Mouse (Mus musculus) heart, adult 2 months (tissue): ENCODE measurements around the gene Sf1. TPM values are rescaled to one million over a fixed set of nuclear protein-coding genes. Genes with fewer than 3 reads are reported as not detected.

Experiments used
- DNase-seq, 2 experiments: peaks; one replicate each; pipeline ENCODE4 v3.0.0; 2021
- H3K27ac ChIP-seq: fragments of 200-600 bp; 2 replicates; pipeline ENCODE4 v1.8.1; 2022
- H3K27me3 ChIP-seq: fragments of 200-500 bp; 2 replicates; pipeline ENCODE4 v1.6.1; 2012; ENCODE audit warnings: mild to moderate bottlenecking, low read length, inconsistent platforms, mixed read lengths; ENCODE audit not compliant: control insufficient read depth, insufficient read depth
- H3K36me3 ChIP-seq: fragments of 200-500 bp; 2 replicates; pipeline ENCODE4 v1.6.1; 2012; ENCODE audit warnings: low read length, inconsistent platforms; ENCODE audit not compliant: control insufficient read depth, insufficient read depth
- H3K4me1 ChIP-seq: fragments of 200-500 bp; 2 replicates; pipeline ENCODE4 v1.6.1; 2011; ENCODE audit warnings: low read length; ENCODE audit not compliant: control insufficient read depth, insufficient read depth
- H3K4me3 ChIP-seq: fragments of 200-600 bp; 2 replicates; pipeline ENCODE4 v1.8.1; 2022
- H3K79me2 ChIP-seq: fragments of 200-500 bp; replicated peaks from 2 replicates; pipeline ENCODE4 v1.6.1; 2012; ENCODE audit warnings: mild to moderate bottlenecking, inconsistent platforms, low read length, moderate library complexity, mixed read lengths; ENCODE audit not compliant: control insufficient read depth, insufficient read depth
- H3K9ac ChIP-seq: fragments of 200-500 bp; 2 replicates; pipeline ENCODE4 v1.6.1; 2012; ENCODE audit warnings: low read depth, mild to moderate bottlenecking, control low read depth, inconsistent platforms, low read length, mixed read lengths
- CTCF ChIP-seq: fragments of 200-600 bp; IDR thresholded peaks from 2 replicates; pipeline ENCODE4 v1.8.1; 2022; ENCODE audit warnings: antibody characterized with exemption, mild to moderate bottlenecking, moderate library complexity
- EP300 ChIP-seq: fragments of 200-500 bp; IDR thresholded peaks from 2 replicates; pipeline ENCODE4 v1.6.1; 2011; ENCODE audit warnings: low read depth, low read length, control low read depth; ENCODE audit not compliant: insufficient read depth
- POLR2A ChIP-seq: fragments of 200-500 bp; IDR thresholded peaks from 2 replicates; pipeline ENCODE4 v1.6.1; 2011; ENCODE audit warnings: mild to moderate bottlenecking, low read depth, low read length, control low read depth; ENCODE audit not compliant: insufficient read depth
- WGBS: fragments of 180-500 bp; shearing (Covaris S2); methylation state at CpG from one replicate; pipeline ENCODE4 v1.1.7; 2018; 5-methylcytosine and 5-hydroxymethylcytosine counted together
- intact Hi-C: fragments of 180-260 bp; cut with DNase I; formaldehyde crosslinking; loops from one replicate; pipeline ENCODE4 v1.15.1; 2025
- polyA plus RNA-seq: library from polyadenylated mRNA; depleted of rRNA; stranded (reverse); fragments of >200 nt; gene quantifications from 2 replicates; pipeline ENCODE4 v1.2.3, GENCODE M21; 2012
- total RNA-seq, 2 experiments: library from RNA; stranded (reverse); gene quantifications; 2 replicates each; pipeline ENCODE4 v1.2.3; 2021

Gene Sf1
- total and polyA plus RNA-seq, 3 experiments: 58.5 to 103 (median 93.0) TPM

DNA sequence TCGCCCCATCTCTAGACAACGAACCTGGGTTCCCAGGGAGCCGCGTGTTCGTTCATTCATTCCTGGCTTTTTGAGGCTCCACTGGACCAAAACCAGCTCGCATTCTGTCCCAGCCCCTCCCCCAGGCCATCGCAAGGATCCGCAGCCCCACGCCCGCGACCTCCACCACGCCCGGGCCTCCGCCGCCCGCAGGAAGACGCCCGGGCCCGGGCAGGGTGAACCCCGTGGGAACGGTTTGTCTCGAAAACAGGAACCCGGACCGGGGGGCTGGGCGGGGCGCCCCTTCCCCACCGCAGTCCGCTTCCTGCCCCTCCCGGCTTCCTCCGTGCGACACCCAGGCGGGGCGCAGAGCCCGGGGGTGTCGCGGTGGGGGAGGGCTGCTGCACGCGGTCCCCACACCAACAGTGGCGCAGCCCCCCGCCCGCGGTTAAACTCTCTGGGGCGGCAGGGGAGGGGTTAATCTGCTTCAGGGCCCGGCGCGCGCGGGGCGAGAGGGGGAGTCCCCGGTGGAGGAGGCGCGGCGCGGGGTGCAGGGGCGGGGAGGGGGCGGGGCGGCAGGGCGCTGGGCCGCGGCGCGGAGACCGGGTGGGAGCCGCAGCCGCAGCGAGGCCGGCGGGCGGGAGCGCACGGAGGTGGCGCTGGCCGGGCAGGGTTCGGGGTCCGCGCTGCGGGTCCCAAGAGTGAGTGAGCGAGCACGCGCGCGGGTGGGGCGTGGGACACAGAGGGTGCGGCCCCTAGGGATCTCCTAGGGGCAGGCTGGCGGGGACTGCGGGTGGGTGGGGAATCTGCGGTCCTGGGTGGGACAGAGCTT, 36.0 kb downstream of the Sf1 start, which contains the start of gene Rasgrp2:
Rasgrp2 (plus strand) TSS at position 56 of the 811 bp plus-strand sequence.
- TF ChIP-seq POLR2A (no peak), EP300 (peak; percentile 51; the same call in 1 of the 2 replicates)
- peak within 1 kb of the TSS; percentile 83 for H3K9ac ChIP-seq
- peak within 1 kb of the TSS; percentile 91 for H3K27ac ChIP-seq
- 0 out of 2 replicates have a peak, but pooled peaks cover 3% of the 10 kb centered on the region for H3K36me3 ChIP-seq
- DNase-seq: peak; percentile 88 to 92
- H3K27me3 ChIP-seq: no peaks in the 10 kb centered on the region
- intact Hi-C loops: loop anchor here (2.0 kb wide), 2 partner anchors 27 to 57 kb away; no protein-coding TSS in a partner anchor
- peaks cover 4% of the 10 kb centered on the region; the same call in 1 of the 2 replicates for H3K4me1 ChIP-seq
- peak within 1 kb of the TSS; percentile 55 for H3K4me3 ChIP-seq
- H3K79me2 ChIP-seq: no peaks in the 10 kb centered on the region
- 1% methylated on average over 83 of the region's 87 CpGs for WGBS

DNA sequence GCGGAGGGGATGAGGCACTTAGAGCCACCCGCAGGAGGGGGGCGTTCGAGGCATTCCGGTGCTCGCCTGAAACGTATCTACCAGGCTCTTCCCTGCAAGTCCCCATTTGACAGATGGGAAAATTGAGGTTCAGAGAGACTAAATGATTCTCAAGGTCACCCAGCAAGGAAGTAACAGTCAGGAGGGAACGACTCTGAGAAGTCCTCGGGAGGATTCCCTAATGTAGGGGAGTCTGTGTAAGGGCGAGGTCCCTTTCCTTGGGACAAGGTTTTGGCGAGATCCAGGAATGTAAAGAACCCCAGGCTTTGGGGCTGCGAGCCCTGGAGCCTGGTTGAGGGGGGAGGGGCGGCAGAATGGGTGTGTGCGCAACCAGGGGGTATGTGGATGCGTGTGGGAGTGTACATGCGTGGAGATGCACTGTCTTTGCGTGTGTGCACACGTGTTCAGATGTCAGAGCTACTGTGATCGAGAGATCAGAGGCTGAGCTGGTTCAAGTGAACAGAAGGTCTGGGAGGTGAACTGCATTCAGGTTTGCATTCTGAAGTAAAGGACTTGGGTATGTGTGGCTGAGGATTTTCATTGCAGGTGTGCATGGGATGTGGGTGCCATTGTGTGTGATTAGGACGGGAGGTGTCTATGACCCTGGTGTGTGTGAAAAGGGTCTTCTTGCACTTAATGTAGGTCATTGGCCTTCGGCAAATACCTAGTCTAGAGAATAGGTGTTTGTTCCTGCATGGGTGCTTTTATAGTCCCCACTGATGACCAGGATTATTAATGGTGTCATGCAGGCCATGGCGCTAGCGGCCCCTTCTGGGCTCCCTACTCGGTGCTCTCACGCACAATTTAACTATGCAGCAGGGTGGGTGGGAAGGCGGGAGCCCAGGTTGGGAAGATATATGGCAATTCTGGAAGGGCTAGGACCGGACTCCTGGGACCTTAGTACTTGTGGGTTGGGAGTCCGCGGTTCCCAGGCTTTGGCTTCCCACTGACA, 36.9 kb downstream of the Sf1 start:
- intact Hi-C loops: loop anchor here (1.0 kb wide), 1 partner anchor 52 kb away; no protein-coding TSS in a partner anchor
- Histone ChIP-seq H3K4me1 (peaks cover 4% of the 10 kb centered on the region; the same call in 1 of the 2 replicates), H3K79me2 (no peaks in the 10 kb centered on the region), H3K27ac (peak overlapping the region; percentile 91), H3K27me3 (no peaks in the 10 kb centered on the region), H3K36me3 (0 out of 2 replicates have a peak, but pooled peaks cover 3% of the 10 kb centered on the region), H3K9ac (peak overlapping the region; percentile 83), H3K4me3 (peak overlapping the region; percentile 55)
- TF ChIP-seq CTCF: peak; percentile 23; the same call in 1 of the 2 replicates
- no peak for TF ChIP-seq POLR2A
- TF ChIP-seq EP300: no peak
- peak; percentile 52 to 58 for DNase-seq
- 4% methylated on average over 29 of the region's 29 CpGs for WGBS

DNA sequence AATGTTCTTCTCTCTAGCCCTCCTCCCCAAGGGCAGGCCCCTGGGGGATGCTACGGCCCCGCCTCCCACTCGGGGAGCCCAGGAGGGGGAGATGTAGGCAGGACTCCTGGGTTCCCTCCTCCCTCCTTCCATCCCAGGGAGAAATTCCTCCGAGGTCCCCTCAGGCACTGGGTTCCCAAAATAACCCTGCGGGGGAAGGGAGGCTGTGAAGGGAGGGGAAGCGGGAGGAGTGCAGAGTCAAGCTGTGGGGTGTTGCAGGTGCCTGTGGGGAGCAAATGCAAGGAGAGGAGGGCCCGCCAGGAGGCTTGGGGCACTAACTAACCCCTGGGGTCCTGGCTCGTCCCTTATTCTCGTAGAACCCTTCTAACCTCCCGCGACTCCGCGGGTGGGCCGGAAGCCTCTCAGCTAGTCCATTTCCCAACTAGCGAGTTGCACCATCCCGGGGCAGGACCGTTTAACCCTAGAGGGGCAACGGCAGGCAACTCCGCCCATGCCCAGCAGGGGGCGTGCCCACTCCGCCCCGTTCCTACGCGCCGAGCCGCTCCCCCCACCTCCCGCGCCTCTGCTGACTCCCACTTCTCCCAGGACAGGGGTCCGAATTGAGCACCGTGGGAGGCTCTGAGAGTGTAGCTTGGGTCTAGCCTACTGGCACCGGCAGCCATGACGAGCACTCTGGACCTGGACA, 37.8 kb downstream of the Sf1 start:
- DNase-seq: peak; percentile 89 to 93
- H3K9ac ChIP-seq: peak overlapping the region; percentile 83
- peak overlapping the region; percentile 55 for H3K4me3 ChIP-seq
- intact Hi-C loops: loop anchor here (1.0 kb wide), 1 partner anchor 51 kb away; no protein-coding TSS in a partner anchor
- H3K4me1 ChIP-seq: peaks cover 4% of the 10 kb centered on the region; the same call in 1 of the 2 replicates
- 0 out of 2 replicates have a peak, but pooled peaks cover 3% of the 10 kb centered on the region for H3K36me3 ChIP-seq
- peak; percentile 42; the same call in 1 of the 2 replicates for TF ChIP-seq EP300
- TF ChIP-seq POLR2A: peak; percentile 41; the same call in 1 of the 2 replicates
- TF ChIP-seq CTCF: no peak; the same call in 1 of the 2 replicates
- WGBS: under 1% methylated on average over 32 of the region's 32 CpGs
- H3K27me3 ChIP-seq: no peaks in the 10 kb centered on the region
- no peaks in the 10 kb centered on the region for H3K79me2 ChIP-seq
- peak overlapping the region; percentile 91 for H3K27ac ChIP-seq

DNA sequence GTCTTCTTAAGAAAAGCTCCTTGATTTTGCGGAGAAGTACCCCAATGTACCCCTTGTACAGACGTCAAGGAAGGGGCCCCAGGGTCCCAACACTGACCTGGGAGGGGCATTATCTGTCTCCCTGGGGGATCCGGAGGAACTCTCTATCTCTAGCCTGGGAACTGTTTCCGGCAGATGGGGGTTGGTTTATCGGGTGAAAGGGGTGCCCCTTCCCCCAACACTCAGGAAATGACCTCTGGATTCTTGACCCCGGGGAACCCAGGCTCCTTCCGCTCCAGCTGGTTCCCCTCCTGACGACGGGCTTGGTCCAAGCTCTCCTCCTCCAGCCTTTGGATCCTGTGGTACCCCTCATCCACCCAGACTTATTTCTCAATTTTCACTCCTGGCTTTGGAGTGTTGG, 38.5 kb downstream of the Sf1 start:
- 0 out of 2 replicates have a peak, but pooled peaks cover 3% of the 10 kb centered on the region for H3K36me3 ChIP-seq
- intact Hi-C loops: loop anchor here (1.0 kb wide), 1 partner anchor 50 kb away; no protein-coding TSS in a partner anchor
- no peaks in the 10 kb centered on the region for H3K27me3 ChIP-seq
- no peaks in the 10 kb centered on the region for H3K79me2 ChIP-seq
- H3K4me1 ChIP-seq: peaks cover 4% of the 10 kb centered on the region; the same call in 1 of the 2 replicates
- DNase-seq: peak; percentile 67 to 68
- H3K9ac ChIP-seq: peak overlapping the region; percentile 83
- peak overlapping the region; percentile 91 for H3K27ac ChIP-seq
- TF ChIP-seq EP300 (peak; percentile 65; the same call in 1 of the 2 replicates), POLR2A (no peak)
- H3K4me3 ChIP-seq: peak overlapping the region; percentile 55
- WGBS: 17% methylated on average over 9 of the region's 9 CpGs

DNA sequence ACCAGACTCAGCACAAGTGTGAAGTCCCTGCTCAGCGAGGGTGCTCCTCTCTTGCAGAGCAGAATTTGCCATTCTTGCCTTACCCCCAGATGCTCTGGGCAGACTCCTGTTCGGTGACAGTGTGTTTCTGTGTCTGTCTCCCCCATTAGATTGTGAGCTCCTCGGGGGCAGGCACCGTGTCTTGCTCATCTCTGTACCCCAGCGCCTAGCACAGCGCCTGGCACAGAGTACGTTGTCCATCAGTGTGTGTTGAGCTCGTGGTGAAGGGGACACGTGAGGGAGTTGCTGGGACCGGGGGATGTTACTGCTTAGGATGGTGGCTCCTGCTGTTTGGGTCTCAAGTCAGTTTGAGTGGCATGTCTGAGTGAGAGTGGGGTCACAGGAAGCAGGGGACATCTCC, 40.4 kb downstream of the Sf1 start:
- Histone ChIP-seq H3K27me3 (no peaks in the 10 kb centered on the region), H3K36me3 (no peaks in the 10 kb centered on the region), H3K4me1 (peaks cover 4% of the 10 kb centered on the region; the same call in 1 of the 2 replicates), H3K79me2 (no peaks in the 10 kb centered on the region), H3K9ac (no peak overlapping the region), H3K4me3 (no peak overlapping the region), H3K27ac (no peak overlapping the region)
- WGBS: 85% methylated on average over 10 of the region's 10 CpGs
- intact Hi-C loops: no loop called here
- TF ChIP-seq EP300 (no peak), CTCF (no peak), POLR2A (no peak)
- no peak for DNase-seq
